Mouse (Mus musculus): ENCODE data around the gene Gm10318. TPM values are rescaled to one million over a fixed set of nuclear protein-coding genes. Genes with fewer than 3 reads are reported as not detected.

Gm10318 gene
- polyA plus RNA-seq, 1 experiment from 2014 or later: not detected

Other genes starting within 250 kb of the Gm10318 start
- gene Sumo3, start 246.8 kb upstream of the Gm10318 start, polyA plus RNA-seq (2014; fragmentation: Nextera tagmentation; extraction: Ambion mirVana): 144 and 156 TPM in 2 replicates
- 2.9 TPM in 1 of 2 replicates, not detected in the other for gene Gm49325, start 246.7 kb upstream of the Gm10318 start, polyA plus RNA-seq (2014; fragmentation: Nextera tagmentation; extraction: Ambion mirVana)
- gene Ube2g2, start 230.6 kb upstream of the Gm10318 start, polyA plus RNA-seq (2014; fragmentation: Nextera tagmentation; extraction: Ambion mirVana): 50.4 and 53.0 TPM in 2 replicates
- 0.09 TPM in 1 of 2 replicates, not detected in the other for gene Tspear, start 166.3 kb upstream of the Gm10318 start, polyA plus RNA-seq (2014; fragmentation: Nextera tagmentation; extraction: Ambion mirVana)
- gene Gm19402, start 162.1 kb upstream of the Gm10318 start, polyA plus RNA-seq (2014; fragmentation: Nextera tagmentation; extraction: Ambion mirVana): not detected in 2 replicates
- not detected in 2 replicates for gene Gm9508, start 155.6 kb upstream of the Gm10318 start, polyA plus RNA-seq (2014; fragmentation: Nextera tagmentation; extraction: Ambion mirVana)
- not detected in 2 replicates for gene Gm10272, start 146.2 kb upstream of the Gm10318 start, polyA plus RNA-seq (2014; fragmentation: Nextera tagmentation; extraction: Ambion mirVana)
- gene Gm10024, start 141.4 kb upstream of the Gm10318 start, polyA plus RNA-seq (2014; fragmentation: Nextera tagmentation; extraction: Ambion mirVana): not detected in 2 replicates
- gene Gm10142, start 137.1 kb upstream of the Gm10318 start, polyA plus RNA-seq (2014; fragmentation: Nextera tagmentation; extraction: Ambion mirVana): not detected in 2 replicates
- not detected in 2 replicates for gene Krtap12-1, start 132.3 kb upstream of the Gm10318 start, polyA plus RNA-seq (2014; fragmentation: Nextera tagmentation; extraction: Ambion mirVana)
- gene Gm10100, start 126.4 kb upstream of the Gm10318 start, polyA plus RNA-seq (2014; fragmentation: Nextera tagmentation; extraction: Ambion mirVana): not detected in 2 replicates
- gene Gm18596, start 110.2 kb upstream of the Gm10318 start, polyA plus RNA-seq (2014; fragmentation: Nextera tagmentation; extraction: Ambion mirVana): not detected in 2 replicates
- gene Gm9736, start 101.5 kb upstream of the Gm10318 start, polyA plus RNA-seq (2014; fragmentation: Nextera tagmentation; extraction: Ambion mirVana): not detected in 2 replicates
- not detected in 2 replicates for gene Gm3233, start 93.2 kb upstream of the Gm10318 start, polyA plus RNA-seq (2014; fragmentation: Nextera tagmentation; extraction: Ambion mirVana)
- gene Gm3238, start 81.5 kb upstream of the Gm10318 start, polyA plus RNA-seq (2014; fragmentation: Nextera tagmentation; extraction: Ambion mirVana): not detected in 2 replicates
- not detected in 2 replicates for gene Gm7138, start 75.9 kb upstream of the Gm10318 start, polyA plus RNA-seq (2014; fragmentation: Nextera tagmentation; extraction: Ambion mirVana)
- gene Gm3250, start 70.3 kb upstream of the Gm10318 start, polyA plus RNA-seq (2014; fragmentation: Nextera tagmentation; extraction: Ambion mirVana): not detected in 2 replicates
- gene Gm7137, start 64.7 kb upstream of the Gm10318 start, polyA plus RNA-seq (2014; fragmentation: Nextera tagmentation; extraction: Ambion mirVana): not detected in 2 replicates
- not detected in 2 replicates for gene Gm9639, start 57.8 kb upstream of the Gm10318 start, polyA plus RNA-seq (2014; fragmentation: Nextera tagmentation; extraction: Ambion mirVana)
- not detected in 2 replicates for gene Gm19668, start 53.7 kb upstream of the Gm10318 start, polyA plus RNA-seq (2014; fragmentation: Nextera tagmentation; extraction: Ambion mirVana)
- gene Gm9507, start 41.0 kb upstream of the Gm10318 start, polyA plus RNA-seq (2014; fragmentation: Nextera tagmentation; extraction: Ambion mirVana): not detected in 2 replicates
- not detected in 2 replicates for gene Gm2696, start 38.2 kb upstream of the Gm10318 start, polyA plus RNA-seq (2014; fragmentation: Nextera tagmentation; extraction: Ambion mirVana)
- gene Krtap10-4, start 25.8 kb upstream of the Gm10318 start, polyA plus RNA-seq (2014; fragmentation: Nextera tagmentation; extraction: Ambion mirVana): not detected in 2 replicates
- not detected in 2 replicates for gene Krtap10-10, start 16.9 kb upstream of the Gm10318 start, polyA plus RNA-seq (2014; fragmentation: Nextera tagmentation; extraction: Ambion mirVana)
- not detected in 2 replicates for gene Gm36176, start 6.1 kb upstream of the Gm10318 start, polyA plus RNA-seq (2014; fragmentation: Nextera tagmentation; extraction: Ambion mirVana)
- not detected in 2 replicates for gene Gm3285, start 9.1 kb downstream of the Gm10318 start, polyA plus RNA-seq (2014; fragmentation: Nextera tagmentation; extraction: Ambion mirVana)
- 1.2 and 1.3 TPM in 2 replicates for gene Lrrc3, start 49.7 kb downstream of the Gm10318 start, polyA plus RNA-seq (2014; fragmentation: Nextera tagmentation; extraction: Ambion mirVana)
- 0.07 and 0.51 TPM in 2 replicates for gene Trpm2, start 117.7 kb downstream of the Gm10318 start, polyA plus RNA-seq (2014; fragmentation: Nextera tagmentation; extraction: Ambion mirVana)
- gene 1810043G02Rik, start 125.7 kb downstream of the Gm10318 start, polyA plus RNA-seq (2014; fragmentation: Nextera tagmentation; extraction: Ambion mirVana): 18.6 and 21.1 TPM in 2 replicates
- 168 and 170 TPM in 2 replicates for gene Pfkl, start 157.2 kb downstream of the Gm10318 start, polyA plus RNA-seq (2014; fragmentation: Nextera tagmentation; extraction: Ambion mirVana)
- not detected in 2 replicates for gene Dnmt3l, start 189.1 kb downstream of the Gm10318 start, polyA plus RNA-seq (2014; fragmentation: Nextera tagmentation; extraction: Ambion mirVana)
- gene Aire, start 190.8 kb downstream of the Gm10318 start, polyA plus RNA-seq (2014; fragmentation: Nextera tagmentation; extraction: Ambion mirVana): 0.16 TPM in 1 of 2 replicates, not detected in the other
- gene Icosl, start 216.4 kb downstream of the Gm10318 start, polyA plus RNA-seq (2014; fragmentation: Nextera tagmentation; extraction: Ambion mirVana): 1.5 and 2.0 TPM in 2 replicates